Mouse (Mus musculus): ENCODE data around the gene Ssx2ip. TPM values are rescaled to one million over a fixed set of nuclear protein-coding genes. Genes with fewer than 3 reads are reported as not detected.

Ssx2ip gene
- polyA plus RNA-seq (2016; fragmentation: Nextera tagmentation; extraction: Ambion mirVana) = 20.2 and 26.0 TPM in 2 replicates

DNA sequence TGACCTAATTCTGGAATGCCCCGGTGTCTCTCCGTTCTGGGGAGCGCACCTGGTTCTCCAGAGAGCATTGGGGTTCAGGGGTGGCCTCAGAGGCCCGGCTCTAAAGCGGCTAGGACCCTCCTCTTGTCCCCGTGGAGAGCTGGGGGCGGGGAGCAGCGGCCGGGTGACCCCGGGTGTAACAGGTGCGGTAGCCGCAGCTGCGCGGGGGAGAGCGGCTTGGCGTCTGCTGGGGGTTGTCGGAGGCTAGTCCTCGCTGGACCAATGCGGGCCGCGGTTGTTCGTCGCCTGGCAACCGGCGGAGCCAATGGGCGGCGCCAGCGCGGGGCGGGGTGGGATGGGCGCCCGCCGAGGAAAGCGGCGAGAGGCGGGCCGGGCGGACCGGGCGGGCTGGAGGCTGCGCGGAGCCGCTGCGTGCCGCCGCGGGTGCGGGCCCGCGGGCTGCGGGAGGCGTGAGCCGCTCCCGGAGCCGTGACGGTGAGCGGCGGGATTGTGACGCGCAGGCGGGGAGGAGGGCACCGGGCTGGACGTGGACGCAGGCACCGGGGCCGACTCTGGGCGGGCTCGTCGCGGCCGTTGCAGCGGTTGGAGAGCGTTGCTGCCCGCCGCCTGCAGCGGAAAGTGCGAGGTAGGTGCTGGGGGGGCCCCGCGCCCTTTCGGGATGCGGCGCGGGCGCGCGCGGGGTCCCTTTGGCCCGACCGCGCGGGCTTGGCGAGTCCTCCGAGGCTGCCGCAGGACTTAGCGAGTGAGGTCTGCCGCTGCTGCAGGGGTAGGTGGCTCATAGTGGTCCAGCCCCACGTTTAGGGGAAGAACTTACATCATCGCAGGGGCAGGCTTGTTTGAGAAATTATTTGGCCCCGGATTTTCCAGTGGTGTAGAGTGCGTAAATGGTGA is at the start of gene Ssx2ip:
Ssx2ip (plus strand) TSS at position 332 of the 891 bp plus-strand sequence.
- Histone ChIP-seq H3K9me3 (peaks cover 9% of the 10 kb centered on the region; the same call in 1 of the 2 replicates), H3K4me3 (peak within 1 kb of the TSS; percentile 95), H3K27ac (peak within 1 kb of the TSS; percentile 95), H3K4me1 (replicated peaks) (peaks cover 39% of the 10 kb centered on the region), H3K36me3 (no peaks in the 10 kb centered on the region), H3K27me3 (ENCODE audit: insufficient read depth, poor library complexity, severe bottlenecking) (peaks cover 7% of the 10 kb centered on the region; the same call in 1 of the 2 replicates)
- peak; percentile 98 for DNase-seq (ENCODE audit: low spot score)
- under 1% methylated on average over 98 of the region's 100 CpGs for WGBS

DNA sequence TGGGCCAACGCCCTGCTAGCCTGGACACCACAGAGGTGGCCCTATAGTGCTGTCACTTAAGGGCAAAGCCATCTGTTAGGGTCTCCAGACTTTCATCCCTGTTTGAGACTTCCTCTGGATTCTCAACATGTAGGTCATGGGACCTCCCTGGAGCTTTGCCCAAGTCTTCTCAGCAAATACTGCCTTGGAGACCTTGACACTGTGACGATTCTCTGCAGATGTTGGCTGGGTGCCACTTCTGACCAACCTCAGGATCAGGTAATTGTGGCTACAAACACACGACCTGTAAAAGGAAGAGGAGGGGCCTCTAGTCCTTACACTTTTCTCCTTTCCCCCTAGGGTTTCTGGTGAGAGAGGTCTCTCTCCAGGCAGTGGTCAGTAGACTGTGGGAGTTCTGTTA is 49.3 kb upstream of the Ssx2ip start:
- Histone ChIP-seq H3K36me3 (no peaks in the 10 kb centered on the region), H3K4me3 (no peak overlapping the region), H3K4me1 (replicated peaks) (no peaks in the 10 kb centered on the region), H3K27me3 (ENCODE audit: insufficient read depth, poor library complexity, severe bottlenecking) (no peaks in the 10 kb centered on the region), H3K27ac (no peak overlapping the region), H3K9me3 (no peaks in the 10 kb centered on the region)
- WGBS = 85% methylated on average over 3 of the region's 3 CpGs
- DNase-seq (ENCODE audit: low spot score) = no peak

- no peak for DNase-seq (ENCODE audit: low spot score)
- peaks cover 32% of the 10 kb centered on the region for H3K27me3 ChIP-seq (ENCODE audit: insufficient read depth, poor library complexity, severe bottlenecking)
- WGBS = 88% methylated on average over 9 of the region's 9 CpGs
- no peaks in the 10 kb centered on the region for H3K9me3 ChIP-seq
- H3K4me3 ChIP-seq = no peak overlapping the region
- no peaks in the 10 kb centered on the region for H3K4me1 ChIP-seq (replicated peaks)
- H3K27ac ChIP-seq = no peak overlapping the region
- no peaks in the 10 kb centered on the region for H3K36me3 ChIP-seq
Observed at GRCm38 (mm10) chr3:146365471-146365870, 39.0 kb upstream of the Ssx2ip start.

DNA sequence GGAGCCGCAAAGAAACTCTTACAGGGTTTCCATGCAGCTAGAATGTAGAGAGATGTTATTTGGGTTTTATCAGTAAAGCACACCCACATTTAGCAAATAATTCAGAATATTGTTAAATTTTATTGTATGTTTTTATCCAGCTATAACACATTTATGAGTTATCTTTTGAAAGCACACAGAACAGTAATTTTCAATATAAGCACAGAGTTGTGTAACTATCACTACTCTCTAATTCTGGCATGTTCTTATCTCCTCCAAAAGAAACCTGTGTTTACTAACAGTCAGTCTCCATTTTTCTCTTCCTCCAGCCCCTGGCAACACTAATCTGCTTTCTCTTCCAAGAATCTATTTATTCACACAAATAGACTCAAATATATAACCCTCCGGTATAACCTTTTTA is 37.4 kb upstream of the Ssx2ip start:
- DNase-seq (ENCODE audit: low spot score) = no peak
- Histone ChIP-seq H3K4me1 (replicated peaks) (no peaks in the 10 kb centered on the region), H3K4me3 (no peak overlapping the region), H3K36me3 (no peaks in the 10 kb centered on the region), H3K27ac (no peak overlapping the region), H3K27me3 (ENCODE audit: insufficient read depth, poor library complexity, severe bottlenecking) (peaks cover 47% of the 10 kb centered on the region), H3K9me3 (no peaks in the 10 kb centered on the region)
- WGBS = 95% methylated on average over 2 of the region's 2 CpGs

DNA sequence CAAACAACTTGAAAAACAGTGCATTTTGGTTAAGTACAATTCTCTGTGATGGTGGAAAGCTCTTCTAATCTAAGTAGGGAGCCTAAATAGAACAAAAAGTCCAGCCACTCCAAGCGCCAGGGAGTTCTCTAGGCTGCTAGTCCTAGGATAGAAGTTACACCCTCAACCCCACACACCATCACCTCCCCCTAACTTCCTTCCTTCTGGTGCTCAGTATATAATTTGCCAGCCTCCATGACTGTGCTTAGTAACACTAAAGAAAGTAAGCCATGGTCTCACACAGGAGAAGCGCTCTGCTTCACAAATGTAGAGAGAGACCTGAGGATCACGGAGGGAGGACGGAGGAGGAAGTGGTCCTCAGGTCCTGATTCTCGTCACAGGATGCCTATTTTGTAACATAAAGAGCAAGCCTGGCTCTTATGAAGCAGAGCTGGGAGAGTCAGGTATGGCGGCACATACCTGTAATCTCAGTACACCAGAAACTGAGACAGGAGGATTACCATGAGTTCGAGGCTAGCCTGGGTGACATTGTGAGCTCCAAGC is 33.8 kb upstream of the Ssx2ip start:
- Histone ChIP-seq H3K4me3 (no peak overlapping the region), H3K27me3 (ENCODE audit: insufficient read depth, poor library complexity, severe bottlenecking) (peaks cover 70% of the 10 kb centered on the region), H3K9me3 (no peaks in the 10 kb centered on the region), H3K36me3 (no peaks in the 10 kb centered on the region), H3K4me1 (replicated peaks) (peaks cover 14% of the 10 kb centered on the region), H3K27ac (no peak overlapping the region)
- DNase-seq (ENCODE audit: low spot score) = no peak
- WGBS = 90% methylated on average over 7 of the region's 7 CpGs

DNA sequence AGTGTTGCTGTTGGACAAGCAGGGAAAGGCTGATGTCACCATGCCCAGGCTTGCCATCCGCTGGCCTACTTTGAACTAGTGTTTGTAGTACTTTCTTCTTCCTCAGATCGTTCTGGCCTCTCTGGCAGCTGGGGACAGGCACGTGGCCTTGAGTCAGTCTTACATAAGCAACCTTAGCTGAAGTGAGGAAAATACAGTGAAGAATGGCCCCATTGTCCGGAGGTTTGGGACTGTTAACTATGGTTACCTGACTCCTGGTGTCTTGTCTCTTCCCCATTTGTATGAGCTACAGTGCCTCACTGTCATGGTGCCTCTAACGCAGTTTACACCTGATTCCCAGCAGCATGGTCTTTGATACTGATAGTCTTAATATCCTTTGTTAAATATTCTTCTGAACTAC is 33.2 kb upstream of the Ssx2ip start:
- H3K4me3 ChIP-seq = no peak overlapping the region
- WGBS = 81% methylated on average over 5 of the region's 5 CpGs
- DNase-seq (ENCODE audit: low spot score) = no peak
- H3K36me3 ChIP-seq = no peaks in the 10 kb centered on the region
- H3K4me1 ChIP-seq (replicated peaks) = peaks cover 18% of the 10 kb centered on the region
- peaks cover 76% of the 10 kb centered on the region for H3K27me3 ChIP-seq (ENCODE audit: insufficient read depth, poor library complexity, severe bottlenecking)
- H3K9me3 ChIP-seq = no peaks in the 10 kb centered on the region
- H3K27ac ChIP-seq = no peak overlapping the region

GRCm38 (mm10) chr3:146374596-146375175 is 29.8 kb upstream of the Ssx2ip start:
- Histone ChIP-seq H3K27ac (no peak overlapping the region), H3K9me3 (no peaks in the 10 kb centered on the region), H3K4me3 (no peak overlapping the region), H3K36me3 (no peaks in the 10 kb centered on the region), H3K4me1 (replicated peaks) (peaks cover 28% of the 10 kb centered on the region), H3K27me3 (ENCODE audit: insufficient read depth, poor library complexity, severe bottlenecking) (peaks cover 91% of the 10 kb centered on the region)
- 75% methylated on average over 3 of the region's 3 CpGs for WGBS
- DNase-seq (ENCODE audit: low spot score) = no peak

GRCm38 (mm10) chr3:146375224-146375657 is 29.2 kb upstream of the Ssx2ip start:
- Histone ChIP-seq H3K4me1 (replicated peaks) (peaks cover 33% of the 10 kb centered on the region), H3K36me3 (no peaks in the 10 kb centered on the region), H3K27me3 (ENCODE audit: insufficient read depth, poor library complexity, severe bottlenecking) (peaks cover 85% of the 10 kb centered on the region), H3K9me3 (no peaks in the 10 kb centered on the region), H3K27ac (no peak overlapping the region), H3K4me3 (no peak overlapping the region)
- WGBS = 23% methylated on average over 4 of the region's 4 CpGs
- peak; percentile 42 for DNase-seq (ENCODE audit: low spot score)

DNA sequence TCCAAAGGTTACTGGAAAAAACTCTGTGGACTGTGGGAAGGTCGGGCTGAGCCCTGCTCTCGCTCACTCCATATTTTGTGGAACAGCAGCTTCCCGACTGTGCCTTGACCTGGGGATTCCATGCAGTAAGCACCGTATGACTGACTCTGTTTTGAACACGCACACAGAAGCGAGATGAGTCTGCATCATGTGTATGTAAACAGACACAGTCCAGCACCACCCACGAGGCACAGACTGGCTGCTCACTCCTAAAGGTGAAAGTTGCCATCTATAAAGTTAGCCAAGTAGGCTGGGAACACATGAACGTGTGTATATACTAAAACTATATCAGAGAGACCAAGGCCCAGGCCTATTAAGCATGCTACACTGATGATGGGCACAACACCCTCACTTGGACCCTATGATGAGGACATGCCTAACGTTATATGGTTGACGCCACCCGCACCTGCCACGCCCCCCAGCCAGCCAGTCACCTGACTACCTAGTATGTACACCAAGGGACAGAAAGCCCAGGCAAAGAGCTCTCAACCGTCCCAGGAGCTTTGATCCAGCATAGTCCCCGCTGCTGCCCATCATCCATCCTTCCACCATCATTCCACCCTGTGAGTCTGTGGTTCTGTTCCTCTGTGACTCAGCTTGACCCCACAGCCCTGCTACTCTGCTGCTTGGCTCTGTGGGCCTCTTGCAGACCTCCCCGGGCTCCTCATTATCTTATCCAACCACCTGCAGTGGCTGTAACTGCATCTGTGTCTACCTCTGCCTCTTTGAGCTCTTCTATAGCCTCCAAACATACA is 27.9 kb upstream of the Ssx2ip start:
- 82% methylated on average over 15 of the region's 15 CpGs for WGBS
- peaks cover 36% of the 10 kb centered on the region for H3K4me1 ChIP-seq (replicated peaks)

GRCm38 (mm10) chr3:146377216-146377615 is 27.2 kb upstream of the Ssx2ip start:
- 89% methylated on average over 5 of the region's 5 CpGs for WGBS
- no peaks in the 10 kb centered on the region for H3K9me3 ChIP-seq
- H3K4me1 ChIP-seq (replicated peaks) = peaks cover 36% of the 10 kb centered on the region
- H3K4me3 ChIP-seq = no peak overlapping the region
- no peaks in the 10 kb centered on the region for H3K36me3 ChIP-seq
- DNase-seq (ENCODE audit: low spot score) = no peak
- H3K27ac ChIP-seq = no peak overlapping the region
- peaks cover 79% of the 10 kb centered on the region for H3K27me3 ChIP-seq (ENCODE audit: insufficient read depth, poor library complexity, severe bottlenecking)

More for the DNA sequence above, 27.9 kb upstream of the Ssx2ip start:
- Histone ChIP-seq H3K36me3 (no peaks in the 10 kb centered on the region), H3K9me3 (no peaks in the 10 kb centered on the region), H3K27me3 (ENCODE audit: insufficient read depth, poor library complexity, severe bottlenecking) (peaks cover 79% of the 10 kb centered on the region), H3K27ac (no peak overlapping the region), H3K4me3 (no peak overlapping the region)
- DNase-seq (ENCODE audit: low spot score) = peak; percentile 1

DNA sequence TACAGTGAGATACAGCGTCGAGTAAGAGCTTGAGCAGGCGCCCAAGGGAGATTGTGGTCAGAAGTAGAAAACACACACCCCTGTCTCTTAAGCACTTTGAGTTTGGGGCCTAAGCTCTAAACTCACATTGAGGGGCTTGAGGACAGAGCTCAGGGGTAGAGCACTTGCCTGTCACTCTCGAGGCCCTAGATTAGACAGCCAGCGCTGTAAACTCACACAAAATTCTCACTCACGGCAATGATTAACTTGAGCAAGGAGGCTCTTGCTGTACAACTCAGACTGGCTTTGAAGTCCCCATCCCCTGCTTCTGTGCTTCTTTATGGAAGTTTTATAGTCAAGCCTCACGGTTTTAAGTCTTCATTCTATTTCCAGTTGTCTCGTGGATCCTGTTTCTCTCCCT is 25.7 kb upstream of the Ssx2ip start:
- DNase-seq (ENCODE audit: low spot score) = no peak
- H3K27ac ChIP-seq = no peak overlapping the region
- H3K36me3 ChIP-seq = no peaks in the 10 kb centered on the region
- 87% methylated on average over 8 of the region's 8 CpGs for WGBS
- peaks cover 7% of the 10 kb centered on the region for H3K9me3 ChIP-seq
- no peak overlapping the region for H3K4me3 ChIP-seq
- peaks cover 74% of the 10 kb centered on the region for H3K27me3 ChIP-seq (ENCODE audit: insufficient read depth, poor library complexity, severe bottlenecking)
- H3K4me1 ChIP-seq (replicated peaks) = peaks cover 36% of the 10 kb centered on the region

GRCm38 (mm10) chr3:146379740-146380466 is 24.5 kb upstream of the Ssx2ip start:
- peak; percentile 55 for DNase-seq (ENCODE audit: low spot score)
- Histone ChIP-seq H3K4me3 (peak overlapping the region; percentile 18), H3K27ac (peak overlapping the region; percentile 73), H3K9me3 (peaks cover 7% of the 10 kb centered on the region), H3K36me3 (no peaks in the 10 kb centered on the region), H3K4me1 (replicated peaks) (peaks cover 29% of the 10 kb centered on the region), H3K27me3 (ENCODE audit: insufficient read depth, poor library complexity, severe bottlenecking) (peaks cover 63% of the 10 kb centered on the region)
- 40% methylated on average over 9 of the region's 9 CpGs for WGBS
